Mouse (Mus musculus) kidney, embryonic 16.5 days (tissue): Measurements from ENCODE around the gene Allc. TPM values are rescaled to one million over a fixed set of nuclear protein-coding genes. Genes with fewer than 3 reads are reported as not detected.

ENCODE experiments used
- ATAC-seq: fragments of 200-750 bp; cut with Nextera tagmentation; 2 replicates; pipeline ENCODE4 v1.8.0; 2017; ENCODE audit warnings: moderate TSS enrichment; ENCODE audit not compliant: low FRiP score, low TSS enrichment
- H3K27ac ChIP-seq: fragments of 300-500 bp; sonication (generic); 2 replicates; pipeline ENCODE4 v1.5.1; 2014; ENCODE audit warnings: low read length
- H3K27me3 ChIP-seq: fragments of 300-500 bp; sonication (generic); 2 replicates; pipeline ENCODE4 v1.6.1; 2014; ENCODE audit warnings: low read length, control low read depth, mixed read lengths; ENCODE audit not compliant: insufficient read depth
- H3K36me3 ChIP-seq: fragments of 300-500 bp; sonication (generic); 2 replicates; pipeline ENCODE4 v1.6.1; 2014; ENCODE audit warnings: low read length, control low read depth, mixed read lengths; ENCODE audit not compliant: insufficient read depth
- H3K4me1 ChIP-seq: fragments of 300-500 bp; sonication (generic); 2 replicates; pipeline ENCODE4 v1.6.1; 2014; ENCODE audit warnings: low read length, control low read depth, mixed read lengths; ENCODE audit not compliant: insufficient read depth
- H3K4me2 ChIP-seq: fragments of 300-500 bp; sonication (generic); replicated peaks from 2 replicates; pipeline ENCODE4 v1.6.1; 2014; ENCODE audit warnings: low read depth, low read length
- H3K4me3 ChIP-seq: fragments of 300-500 bp; sonication (generic); 2 replicates; pipeline ENCODE4 v1.5.1; 2014; ENCODE audit warnings: mild to moderate bottlenecking, low read length
- H3K9ac ChIP-seq: fragments of 300-500 bp; sonication (generic); replicated peaks from 2 replicates; pipeline ENCODE4 v1.6.1; 2014; ENCODE audit warnings: low read length
- H3K9me3 ChIP-seq: fragments of 300-500 bp; sonication (generic); 2 replicates; pipeline ENCODE4 v1.6.1; 2016; ENCODE audit warnings: low read length, control low read depth
- WGBS: fragments of 180-500 bp; shearing (Covaris S2); extraction: QIAGEN DNeasy Blood & Tissue Kit; methylation state at CpG from one replicate; pipeline ENCODE4 v1.1.7; 2014; 5-methylcytosine and 5-hydroxymethylcytosine counted together
- polyA plus RNA-seq: library from polyadenylated mRNA; unstranded; fragments of >200 nt; fragmentation: Nextera tagmentation; extraction: Ambion mirVana; gene quantifications from 2 replicates; pipeline ENCODE4 v1.2.1, GENCODE M21; 2015

Allc gene
- polyA plus RNA-seq, 1 experiment from 2014 or later, result not detected

DNA sequence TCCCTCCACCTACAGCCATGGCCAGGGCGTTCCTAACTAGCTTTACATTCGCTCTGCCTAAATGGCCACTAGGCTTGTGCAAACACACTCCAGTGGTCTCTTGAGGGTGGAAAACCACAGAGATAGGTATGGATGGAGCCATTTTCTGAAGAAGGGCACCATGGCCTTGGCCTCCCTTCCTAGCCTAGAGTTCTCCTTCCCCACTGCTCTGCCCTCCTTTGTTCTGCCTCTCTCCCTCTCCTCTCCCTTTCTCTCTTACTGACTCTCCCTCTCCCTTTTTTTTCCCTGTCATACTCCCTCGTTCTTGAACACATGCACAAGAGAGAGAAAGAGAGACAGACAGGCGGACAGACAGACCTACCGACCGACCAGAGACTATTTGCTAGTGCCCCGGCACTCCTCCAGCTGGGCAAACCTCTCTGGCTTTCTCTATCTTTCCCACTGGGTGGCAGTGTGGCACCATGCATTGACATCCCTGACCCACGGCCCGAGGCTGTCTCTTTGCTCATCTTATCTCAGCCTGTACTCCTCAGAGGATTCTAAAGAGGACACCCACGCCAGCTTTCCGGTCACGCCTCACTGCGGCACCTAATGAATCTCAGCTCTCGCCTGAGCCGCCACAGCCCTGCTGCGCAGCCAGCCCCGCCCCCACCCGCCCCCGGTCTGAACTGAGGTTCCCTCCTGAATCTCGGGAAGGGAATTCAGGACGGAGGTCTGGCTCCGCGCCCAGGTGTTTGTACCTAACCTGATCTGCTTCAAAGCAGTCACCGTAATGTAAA is 7.0 kb upstream of the Allc start:
- no peak overlapping the region for H3K27ac ChIP-seq
- H3K27me3 ChIP-seq, result no peaks in the 10 kb centered on the region
- H3K4me1 ChIP-seq, result peaks cover 12% of the 10 kb centered on the region
- H3K36me3 ChIP-seq, result no peaks in the 10 kb centered on the region
- WGBS, result 8% methylated on average over 24 of the region's 24 CpGs
- peak; percentile 97 for ATAC-seq
- H3K4me3 ChIP-seq, result peak overlapping the region; percentile 46
- peak overlapping the region; percentile 63 for H3K4me2 ChIP-seq
- no peaks in the 10 kb centered on the region for H3K9me3 ChIP-seq
- H3K9ac ChIP-seq, result peak overlapping the region; percentile 43; the same call in 1 of the 2 replicates

DNA sequence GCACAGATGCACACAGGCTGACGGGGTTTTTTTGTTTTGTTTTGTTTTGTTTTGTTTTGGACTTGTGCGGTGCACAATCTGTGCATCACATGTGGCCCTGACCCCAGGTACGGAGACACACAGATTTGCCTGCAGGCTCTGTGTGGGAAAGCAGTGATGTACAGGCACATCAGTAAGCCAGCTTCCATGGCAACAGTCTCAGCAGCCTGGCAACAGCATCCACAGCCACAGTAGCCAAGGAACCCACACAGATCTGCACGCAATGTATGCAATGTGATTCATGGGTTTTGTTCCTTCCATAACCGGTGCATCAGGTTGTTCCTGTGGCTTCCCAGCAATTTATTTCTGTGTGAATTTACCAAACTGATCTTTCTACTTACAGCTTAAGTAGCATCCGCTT is 5.6 kb upstream of the Allc start:
- no peak for ATAC-seq
- Histone ChIP-seq H3K27me3 (no peaks in the 10 kb centered on the region), H3K36me3 (no peaks in the 10 kb centered on the region), H3K27ac (no peak overlapping the region), H3K4me2 (no peak overlapping the region), H3K9me3 (no peaks in the 10 kb centered on the region), H3K4me3 (no peak overlapping the region), H3K9ac (no peak overlapping the region), H3K4me1 (peaks cover 12% of the 10 kb centered on the region)
- 77% methylated on average over 6 of the region's 6 CpGs for WGBS

DNA sequence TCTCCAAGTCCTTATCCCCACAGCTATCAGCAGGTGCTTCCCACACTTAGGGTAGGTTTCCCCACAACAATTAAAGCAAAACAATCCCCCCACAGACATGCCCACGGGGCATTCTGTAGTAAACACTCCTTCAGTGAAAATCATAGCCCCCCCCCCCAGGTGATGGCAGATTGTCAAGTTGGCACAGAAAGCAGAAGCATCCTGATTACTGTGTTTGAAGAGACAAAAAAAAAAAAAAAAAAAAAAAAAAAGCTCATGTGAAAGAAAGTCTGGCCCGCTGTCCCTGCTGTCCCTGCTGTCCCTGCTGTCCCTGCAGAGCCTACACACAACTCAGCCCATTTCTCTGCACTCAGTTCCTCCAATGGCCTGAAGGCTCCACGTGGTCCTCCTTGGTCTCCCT is 1.7 kb upstream of the Allc start:
- Histone ChIP-seq H3K36me3 (no peaks in the 10 kb centered on the region), H3K9ac (no peak overlapping the region), H3K9me3 (no peaks in the 10 kb centered on the region), H3K27ac (no peak overlapping the region), H3K4me3 (no peak overlapping the region), H3K27me3 (no peaks in the 10 kb centered on the region), H3K4me1 (no peaks in the 10 kb centered on the region), H3K4me2 (no peak overlapping the region)
- 56% methylated on average over 3 of the region's 3 CpGs for WGBS
- no peak for ATAC-seq

DNA sequence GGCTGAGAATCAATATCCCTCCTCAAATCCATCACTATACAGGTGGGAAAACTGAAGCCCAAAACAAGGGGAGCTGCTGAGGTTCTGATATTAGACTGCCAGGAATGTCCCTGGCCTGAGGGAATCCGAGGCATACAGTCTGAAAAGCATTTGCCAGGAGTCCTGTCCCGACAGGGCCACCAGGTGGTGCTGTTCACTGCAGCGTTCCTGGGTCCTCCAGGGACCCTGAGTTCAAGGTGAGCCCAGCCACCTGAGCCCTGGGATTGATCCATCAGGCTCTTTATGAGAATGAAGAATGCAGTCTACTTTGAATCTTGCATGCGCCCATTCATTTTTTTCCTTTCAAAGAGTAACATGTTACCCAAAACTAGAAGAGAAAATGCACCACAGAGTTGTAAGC is 3.2 kb downstream of the Allc start:
- Histone ChIP-seq H3K27me3 (no peaks in the 10 kb centered on the region), H3K4me3 (no peak overlapping the region), H3K36me3 (no peaks in the 10 kb centered on the region), H3K9me3 (no peaks in the 10 kb centered on the region), H3K4me2 (no peak overlapping the region), H3K9ac (no peak overlapping the region), H3K4me1 (no peaks in the 10 kb centered on the region), H3K27ac (no peak overlapping the region)
- no peak for ATAC-seq
- 34% methylated on average over 4 of the region's 4 CpGs for WGBS

DNA sequence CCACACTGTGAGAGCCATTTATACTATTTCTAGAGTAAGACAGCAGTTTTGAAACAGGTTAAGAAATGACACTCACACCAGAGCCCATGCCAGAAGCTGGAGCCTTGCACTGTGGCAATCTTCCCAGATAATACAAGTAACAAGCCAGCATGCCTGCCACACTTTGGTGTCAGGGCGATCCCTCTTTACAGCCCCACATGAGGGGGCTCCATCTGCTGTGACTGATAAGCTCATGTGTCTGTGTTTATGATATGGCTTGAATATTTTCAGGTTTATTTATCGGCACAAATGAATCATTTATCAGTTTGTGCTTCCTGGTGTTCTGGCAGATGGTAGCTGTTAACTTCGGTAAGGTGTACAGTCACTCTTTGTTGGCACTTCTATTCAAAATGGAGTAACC is 4.2 kb downstream of the Allc start:
- Histone ChIP-seq H3K27me3 (no peaks in the 10 kb centered on the region), H3K4me1 (no peaks in the 10 kb centered on the region), H3K36me3 (no peaks in the 10 kb centered on the region), H3K9ac (no peak overlapping the region), H3K27ac (no peak overlapping the region), H3K9me3 (no peaks in the 10 kb centered on the region), H3K4me2 (no peak overlapping the region), H3K4me3 (no peak overlapping the region)
- no peak for ATAC-seq
- 89% methylated on average over 3 of the region's 3 CpGs for WGBS

DNA sequence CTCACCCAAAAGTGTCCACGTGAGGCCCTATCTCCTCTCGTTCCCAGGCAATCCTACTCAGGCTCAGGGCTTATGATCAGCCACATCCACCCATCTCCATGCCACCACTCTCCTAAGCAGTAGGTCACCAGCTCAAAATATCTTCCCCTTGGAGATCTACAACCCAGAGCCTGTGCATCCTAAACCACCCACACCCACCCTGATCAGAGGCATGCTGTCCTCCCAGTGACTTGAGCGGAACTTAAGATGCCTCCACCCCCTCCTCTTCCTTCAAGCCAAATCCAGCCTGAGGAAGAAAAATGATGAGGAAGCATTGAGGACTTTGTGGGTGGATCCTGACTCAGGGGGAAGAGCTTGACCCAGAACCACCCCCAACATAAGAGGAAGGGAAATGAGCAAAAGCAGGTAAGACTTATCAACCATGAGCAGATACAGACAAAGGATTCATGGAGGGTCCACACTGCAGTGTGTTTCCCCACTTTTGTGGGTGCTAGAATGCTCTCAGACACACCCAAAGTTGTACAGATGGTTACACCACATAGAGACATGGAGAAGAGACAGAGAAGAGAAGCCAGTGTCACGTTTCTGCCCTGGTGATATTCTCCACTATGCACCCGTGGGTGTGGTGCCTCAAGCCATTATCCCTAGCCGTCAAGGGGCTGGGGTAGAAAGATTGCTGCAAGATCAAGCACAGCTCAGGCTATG is 6.8 kb downstream of the Allc start:
- no peaks in the 10 kb centered on the region for H3K9me3 ChIP-seq
- H3K4me2 ChIP-seq, result no peak overlapping the region
- H3K27ac ChIP-seq, result no peak overlapping the region
- no peaks in the 10 kb centered on the region for H3K36me3 ChIP-seq
- ATAC-seq, result no peak; the same call in 1 of the 2 replicates
- no peak overlapping the region for H3K4me3 ChIP-seq
- no peak overlapping the region for H3K9ac ChIP-seq
- WGBS, result 68% methylated on average over 6 of the region's 6 CpGs
- H3K4me1 ChIP-seq, result no peaks in the 10 kb centered on the region
- H3K27me3 ChIP-seq, result no peaks in the 10 kb centered on the region

DNA sequence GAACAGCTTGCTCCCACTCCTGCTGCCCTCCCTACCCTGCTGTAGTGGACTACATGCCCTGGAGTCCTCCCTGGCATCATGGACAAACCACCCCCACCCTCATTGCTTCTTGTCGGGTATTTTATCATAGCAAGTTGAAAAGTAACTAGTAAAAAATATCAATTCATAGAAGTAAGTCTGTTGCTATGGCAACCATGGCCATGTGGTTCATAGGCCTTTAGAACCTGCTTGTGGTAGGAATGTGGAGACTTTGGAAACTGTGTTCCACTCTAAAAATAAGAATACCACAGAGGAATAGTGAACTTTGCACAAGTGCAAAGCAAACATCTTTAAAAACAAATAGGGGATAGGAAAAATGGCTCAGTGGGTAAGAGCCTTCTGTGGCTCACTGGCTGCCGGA is 10.1 kb downstream of the Allc start:
- Histone ChIP-seq H3K27me3 (no peaks in the 10 kb centered on the region), H3K27ac (no peak overlapping the region), H3K9ac (no peak overlapping the region), H3K36me3 (no peaks in the 10 kb centered on the region), H3K4me2 (no peak overlapping the region), H3K4me3 (no peak overlapping the region), H3K9me3 (no peaks in the 10 kb centered on the region), H3K4me1 (no peaks in the 10 kb centered on the region)
- no peak for ATAC-seq
- WGBS, result 86% methylated on average over 2 of the region's 2 CpGs

DNA sequence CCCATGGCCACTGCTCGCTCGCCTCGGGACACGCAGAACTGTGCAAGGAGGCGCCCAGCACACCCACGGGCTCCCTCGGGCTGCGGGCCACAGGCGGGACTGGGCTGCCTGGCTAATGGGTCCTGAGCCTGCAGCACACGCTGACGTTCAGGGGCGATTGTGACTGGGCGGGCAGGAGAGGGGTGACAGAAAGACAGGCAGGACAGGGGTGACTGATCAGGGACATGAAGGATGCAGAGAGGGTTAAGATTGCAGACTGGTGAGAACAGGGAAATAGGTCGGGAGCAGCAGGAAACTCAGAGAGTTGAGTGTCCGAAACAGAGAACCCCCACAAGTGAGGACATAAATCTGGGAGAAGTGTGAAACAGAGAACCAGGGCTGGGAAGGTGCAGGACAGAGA is 30.0 kb downstream of the Allc start, which contains the start of gene Dcdc2c:
Gene Dcdc2c (minus strand): TSS at position 101 of the 400 bp plus-strand sequence.
- H3K27ac ChIP-seq, result no peak within 1 kb of the TSS
- peak; percentile 23; the same call in 1 of the 2 replicates for ATAC-seq
- peak within 1 kb of the TSS; percentile 27; the same call in 1 of the 2 replicates for H3K4me2 ChIP-seq

DNA sequence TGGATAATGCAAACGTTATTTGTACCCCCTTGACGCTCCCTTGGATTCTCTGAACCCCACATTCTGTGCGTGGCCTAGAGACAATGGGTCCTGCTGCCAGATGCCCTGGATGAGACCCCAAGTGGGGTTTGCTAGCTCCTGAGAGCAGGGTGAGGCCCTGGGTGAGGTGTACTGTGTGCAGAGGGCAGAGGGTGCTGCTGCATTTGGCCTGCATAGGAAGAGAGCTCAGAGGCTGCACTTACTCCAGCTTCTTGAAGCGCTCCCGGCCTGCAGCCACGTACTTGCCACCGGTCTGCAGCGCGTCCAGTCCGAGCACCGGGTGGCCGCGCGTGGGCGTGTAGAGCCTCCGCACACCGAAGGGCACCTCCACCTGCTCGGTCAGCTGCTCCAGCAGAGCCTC is 30.5 kb downstream of the Allc start:
- Histone ChIP-seq H3K4me3 (no peak overlapping the region), H3K27ac (no peak overlapping the region), H3K9me3 (no peaks in the 10 kb centered on the region), H3K4me1 (0 out of 2 replicates have a peak, but pooled peaks cover 3% of the 10 kb centered on the region), H3K4me2 (peak overlapping the region; percentile 27; the same call in 1 of the 2 replicates), H3K27me3 (no peaks in the 10 kb centered on the region), H3K36me3 (no peaks in the 10 kb centered on the region), H3K9ac (no peak overlapping the region)
- peak; percentile 67 for ATAC-seq
- 39% methylated on average over 17 of the region's 18 CpGs for WGBS

More for the DNA sequence above, 30.0 kb downstream of the Allc start, which contains the start of gene Dcdc2c:
- H3K9ac ChIP-seq, result no peak within 1 kb of the TSS
- H3K4me1 ChIP-seq, result 0 out of 2 replicates have a peak, but pooled peaks cover 3% of the 10 kb centered on the region
- WGBS, result 63% methylated on average over 15 of the region's 15 CpGs
- H3K27me3 ChIP-seq, result no peaks in the 10 kb centered on the region
- H3K4me3 ChIP-seq, result no peak within 1 kb of the TSS
- H3K36me3 ChIP-seq, result no peaks in the 10 kb centered on the region
- no peaks in the 10 kb centered on the region for H3K9me3 ChIP-seq

DNA sequence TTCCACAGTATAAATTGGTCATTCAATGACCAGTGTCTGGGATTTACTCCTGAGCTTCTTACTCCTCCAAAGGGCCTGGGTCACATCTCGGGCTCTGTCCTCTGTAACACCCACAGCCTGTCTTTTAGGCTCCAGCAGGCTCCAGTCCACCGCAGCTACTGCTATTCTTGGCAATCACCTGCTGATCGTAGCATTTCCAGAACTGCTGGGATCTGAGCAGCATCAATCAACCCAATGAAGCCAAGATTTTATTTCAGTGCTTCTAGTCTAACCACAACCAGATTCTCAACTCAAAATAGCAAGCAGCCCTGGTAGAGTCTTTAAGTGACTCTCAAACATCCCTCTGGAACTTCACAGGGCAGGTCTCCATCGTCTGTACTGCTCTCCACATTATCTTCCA is 33.4 kb downstream of the Allc start:
- Histone ChIP-seq H3K36me3 (no peaks in the 10 kb centered on the region), H3K4me2 (no peak overlapping the region), H3K9me3 (no peaks in the 10 kb centered on the region), H3K27ac (no peak overlapping the region), H3K27me3 (no peaks in the 10 kb centered on the region), H3K9ac (no peak overlapping the region), H3K4me1 (0 out of 2 replicates have a peak, but pooled peaks cover 3% of the 10 kb centered on the region), H3K4me3 (no peak overlapping the region)
- WGBS, result 49% methylated on average over 4 of the region's 4 CpGs
- no peak for ATAC-seq
